In the genomic region with DNA sequence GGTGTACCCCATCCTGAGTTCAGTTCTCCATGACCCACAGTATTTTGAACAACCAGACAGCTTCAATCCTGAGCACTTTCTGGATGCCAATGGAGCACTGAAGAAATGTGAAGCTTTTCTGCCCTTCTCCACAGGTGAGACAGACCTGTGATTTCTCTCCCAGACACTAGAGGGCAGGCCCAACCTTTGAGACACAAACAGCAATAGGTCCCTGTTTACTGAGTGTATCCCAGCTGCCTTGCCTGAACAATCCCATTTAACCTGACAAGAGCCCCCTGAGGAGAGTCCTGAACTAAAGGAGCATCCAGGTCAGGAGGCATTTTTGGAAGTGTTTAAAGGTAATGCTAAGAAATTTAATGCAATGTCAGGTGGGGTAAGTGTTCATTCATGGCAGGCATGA, we compare ENCODE assay signal across 16 mouse cellular contexts.
DNase-seq lines count a peak whose midpoint lies in the region; ATAC-seq and TF ChIP-seq lines count a peak whose summit lies in the region.
"Had no signal": no experiment of that assay in that cellular context is flagged by ENCODE, and none has a peak within 500 bp of the region (broad histone marks: within the 10 kb centered on the region; RNA-seq: fewer than 3 reads in every experiment).

No protein-coding gene starts in this region.

- no peaks in the 10 kb centered on the region for H3K9me3 ChIP-seq in kidney, embryonic 16.5 days (ENCODE audit: low read length)
- no peaks in the 10 kb centered on the region for H3K9me3 ChIP-seq in liver, embryonic 16.5 days (replicated peaks; ENCODE audit: control insufficient read depth, low read length)
- no peaks in the 10 kb centered on the region for H3K9me3 ChIP-seq in liver, embryonic 12.5 days (replicated peaks)
- no peaks in the 10 kb centered on the region for H3K9me3 ChIP-seq in CH12.LX (replicated peaks; ENCODE audit: low read length)
- H3K9me3 ChIP-seq: embryonic facial prominence, embryonic 15.5 days; midbrain, embryonic 15.5 days had no signal

- POLR2A ChIA-PET in Patski (lab: Charles Lee): no interaction called here

- no peak for TF ChIP-seq EP300 in CH12.LX (IDR thresholded peaks at IDR 0.05; ENCODE audit: low read length)

- CTCF ChIA-PET in Patski (lab: Charles Lee): no interaction called here

- peak; percentile 62 for TF ChIP-seq RAD21 in CH12.LX (IDR thresholded peaks at IDR 0.05; ENCODE audit: low read depth, low read length)

- H3K4me2 ChIP-seq in kidney, embryonic 16.5 days (replicated peaks; ENCODE audit: low read depth, low read length): no peak overlapping the region
- no peak overlapping the region for H3K4me2 ChIP-seq in liver, embryonic 16.5 days (ENCODE audit: low read depth, low read length)
- H3K4me2 ChIP-seq in liver, embryonic 12.5 days: no peak overlapping the region
- H3K4me2 ChIP-seq in CH12.LX (ENCODE audit: insufficient read depth, low read depth, poor library complexity, severe bottlenecking): no peak overlapping the region
- H3K4me2 ChIP-seq: embryonic facial prominence, embryonic 15.5 days; midbrain, embryonic 15.5 days had no signal

- no peak for TF ChIP-seq POLR2A in CH12.LX (IDR thresholded peaks at IDR 0.05; ENCODE audit: low read depth, low read length)

- H3K27me3 ChIP-seq in kidney, embryonic 16.5 days (ENCODE audit: insufficient read depth, low read length): no peaks in the 10 kb centered on the region
- H3K27me3 ChIP-seq in liver, embryonic 16.5 days (ENCODE audit: control insufficient read depth, insufficient read depth, low read depth, low read length): no peaks in the 10 kb centered on the region
- no peaks in the 10 kb centered on the region for H3K27me3 ChIP-seq in liver, embryonic 12.5 days (replicated peaks)
- H3K27me3 ChIP-seq in CH12.LX (replicated peaks) (peaks cover 1% of the 10 kb centered on the region), Patski (no peaks in the 10 kb centered on the region)
- H3K27me3 ChIP-seq: embryonic facial prominence, embryonic 15.5 days; midbrain, embryonic 15.5 days had no signal

- no peaks in the 10 kb centered on the region for H3K79me2 ChIP-seq in CH12.LX (replicated peaks; ENCODE audit: control insufficient read depth, extremely low read depth, insufficient read depth, poor library complexity, severe bottlenecking)

- TF ChIP-seq CTCF in CH12.LX (conservative IDR thresholded peaks at IDR 0.05 in 1 of 2, IDR thresholded peaks at IDR 0.05 in 1 of 2; ENCODE audit: low read depth in 2 of 2, low read length in 2 of 2) (peak; percentile 37 to 64), Patski (IDR thresholded peaks at IDR 0.05) (peak; percentile 25)

- in situ Hi-C loops in CH12.LX (cut with MboI; ENCODE audit: low pct_ligation_motif_present, low pct_unique_long_range_greater_than_20kb, low sequenced_read_pairs) (no loop called here), Patski (cut with MboI; ENCODE audit: low pct_unique_long_range_greater_than_20kb) (no loop called here)

- no peaks in the 10 kb centered on the region for H3K4me1 ChIP-seq in kidney, embryonic 16.5 days (ENCODE audit: insufficient read depth, low read length)
- H3K4me1 ChIP-seq in liver, embryonic 16.5 days (ENCODE audit: control insufficient read depth, low read depth, low read length): no peaks in the 10 kb centered on the region
- no peaks in the 10 kb centered on the region for H3K4me1 ChIP-seq in liver, embryonic 12.5 days
- no peaks in the 10 kb centered on the region for H3K4me1 ChIP-seq in CH12.LX (ENCODE audit: control insufficient read depth in 1 of 2, insufficient read depth in 2 of 2)
- H3K4me1 ChIP-seq: embryonic facial prominence, embryonic 15.5 days; midbrain, embryonic 15.5 days had no signal

- H3K36me3 ChIP-seq in kidney, embryonic 16.5 days (ENCODE audit: insufficient read depth, low read length): no peaks in the 10 kb centered on the region
- H3K36me3 ChIP-seq in liver, embryonic 16.5 days (ENCODE audit: control insufficient read depth, insufficient read depth): no peaks in the 10 kb centered on the region
- H3K36me3 ChIP-seq in liver, embryonic 12.5 days: no peaks in the 10 kb centered on the region
- no peaks in the 10 kb centered on the region for H3K36me3 ChIP-seq in CH12.LX (replicated peaks in 1 of 2; ENCODE audit: control insufficient read depth in 1 of 2, insufficient read depth in 1 of 2, low read length in 1 of 2)
- H3K36me3 ChIP-seq: embryonic facial prominence, embryonic 15.5 days; midbrain, embryonic 15.5 days had no signal

- no peak overlapping the region for H3K9ac ChIP-seq in kidney, embryonic 16.5 days (replicated peaks; ENCODE audit: low read length)
- no peak overlapping the region for H3K9ac ChIP-seq in liver, embryonic 16.5 days (ENCODE audit: low read depth, low read length)
- H3K9ac ChIP-seq in liver, embryonic 12.5 days: no peak overlapping the region
- no peak overlapping the region for H3K9ac ChIP-seq in CH12.LX (ENCODE audit: insufficient read depth, low read depth)
- H3K9ac ChIP-seq: embryonic facial prominence, embryonic 15.5 days; midbrain, embryonic 15.5 days had no signal

- DNase-seq in kidney, adult 9 months: peak; percentile 35
- no peak for DNase-seq in CH12.LX (ENCODE audit: extremely low read depth)
- DNase-seq in Patski (ENCODE audit: low read depth, low spot score): no peak
- DNase-seq in cerebellum, postnatal 14 days: no peak
- DNase-seq: cerebellum, adult 18-20 months; cerebellum, postnatal 36 days; gastrocnemius, postnatal 25 days; thymus, postnatal 25 days had no signal

- ATAC-seq in kidney, embryonic 16.5 days (ENCODE audit: low FRiP score, low TSS enrichment): no peak
- peak; percentile 45; the same call in 1 of the 2 replicates for ATAC-seq in liver, embryonic 16.5 days (ENCODE audit: low read depth)
- no peak for ATAC-seq in liver, embryonic 12.5 days
- ATAC-seq in Patski: no peak
- ATAC-seq: forebrain, embryonic 16.5 days; hindbrain, embryonic 16.5 days; midbrain, embryonic 15.5 days had no signal

- no peak overlapping the region for H3K27ac ChIP-seq in kidney, embryonic 16.5 days (ENCODE audit: low read length)
- no peak overlapping the region for H3K27ac ChIP-seq in liver, embryonic 16.5 days (ENCODE audit: low read length)
- H3K27ac ChIP-seq in liver, embryonic 12.5 days: no peak overlapping the region
- no peak overlapping the region for H3K27ac ChIP-seq in CH12.LX (ENCODE audit: insufficient read depth, low read depth)
- H3K27ac ChIP-seq: embryonic facial prominence, embryonic 15.5 days; midbrain, embryonic 15.5 days had no signal

- dilution Hi-C loops in CH12.LX (cut with MboI; ENCODE audit: extremely low pct_ligation_motif_present, extremely low pct_unique_long_range_greater_than_20kb, low sequenced_read_pairs): no loop called here

- H3K4me3 ChIP-seq in kidney, embryonic 16.5 days (ENCODE audit: low read length): no peak overlapping the region
- H3K4me3 ChIP-seq in liver, embryonic 16.5 days (ENCODE audit: low read depth, low read length): no peak overlapping the region
- H3K4me3 ChIP-seq in liver, embryonic 12.5 days: no peak overlapping the region
- H3K4me3 ChIP-seq in CH12.LX (replicated peaks in 1 of 3; ENCODE audit: low read depth in 2 of 3, low read length in 2 of 3, poor library complexity in 1 of 3): no peak overlapping the region
- H3K4me3 ChIP-seq: embryonic facial prominence, embryonic 15.5 days; midbrain, embryonic 15.5 days; myocyte had no signal

TF ChIP-seq in CH12.LX, 34 proteins besides CTCF, POLR2A, EP300 and RAD21:
- peak; percentile 48 for TF ChIP-seq SMC3 (IDR thresholded peaks at IDR 0.05; ENCODE audit: low read depth, low read length)
- no peak for TF ChIP-seq USF1 (IDR thresholded peaks at IDR 0.05; ENCODE audit: low read depth, low read length)
- no peak for TF ChIP-seq SIN3A (IDR thresholded peaks at IDR 0.05; ENCODE audit: low read length)
